Mouse (Mus musculus) MEL (cell line): ENCODE results near the gene Srrm2. TPM values are rescaled to one million over a fixed set of nuclear protein-coding genes. Genes with fewer than 3 reads are reported as not detected.
A peak's percentile ranks its signal among the peaks of the same experiment; 100 is the strongest.

Experiments used
- DNase-seq: peaks from one replicate; pipeline ENCODE4 v3.0.0; 2011; ENCODE audit warnings: low read depth, low spot score
- H3K27ac ChIP-seq: 2 replicates; pipeline ENCODE4 v1.5.1; 2012; ENCODE audit warnings: low read depth, mild to moderate bottlenecking, control low read depth, low read length, moderate library complexity; ENCODE audit not compliant: control insufficient read depth
- H3K27me3 ChIP-seq, 2 experiments: fragments of 150-350 bp in 1 of 2; sonication (generic) in 1 of 2; 2 replicates each; pipeline ENCODE4 v1.6.1; 2012; ENCODE audit warnings: low read length in 2 of 2, mild to moderate bottlenecking in 2 of 2, improper control_type of control experiment in 1 of 2, moderate library complexity in 1 of 2; ENCODE audit not compliant: insufficient read depth in 2 of 2, control insufficient read depth in 1 of 2
- H3K36me3 ChIP-seq, 2 experiments: 2 replicates each; pipeline ENCODE4 v1.6.1; 2012 to 2014; ENCODE audit warnings: low read length in 2 of 2, improper control_type of control experiment in 1 of 2, inconsistent platforms in 1 of 2, mild to moderate bottlenecking in 1 of 2; ENCODE audit not compliant: insufficient read depth in 2 of 2, control insufficient read depth in 1 of 2
- H3K4me1 ChIP-seq, 2 experiments: fragments of 150-350 bp in 1 of 2; sonication (generic) in 1 of 2; 2 replicates each; pipeline ENCODE4 v1.6.1; 2012; ENCODE audit warnings: low read length in 2 of 2, improper control_type of control experiment in 1 of 2, mild to moderate bottlenecking in 1 of 2; ENCODE audit not compliant: insufficient read depth in 2 of 2, control insufficient read depth in 1 of 2
- H3K4me3 ChIP-seq, 2 experiments: fragments of 150-350 bp in 1 of 2; sonication (generic) in 1 of 2; 2 replicates each; pipeline ENCODE4 v1.5.1; 2012; ENCODE audit warnings: low read depth in 2 of 2, low read length in 2 of 2, mild to moderate bottlenecking in 2 of 2, moderate library complexity in 2 of 2, control low read depth in 1 of 2, improper control_type of control experiment in 1 of 2; ENCODE audit not compliant: control insufficient read depth in 1 of 2, insufficient read depth in 1 of 2
- H3K79me2 ChIP-seq: 2 replicates; pipeline ENCODE4 v1.6.1; 2012; ENCODE audit warnings: mild to moderate bottlenecking, low read length, moderate library complexity; ENCODE audit not compliant: control insufficient read depth, poor library complexity, insufficient read depth
- H3K9ac ChIP-seq: 2 replicates; pipeline ENCODE4 v1.6.1; 2012; ENCODE audit warnings: low read depth, mild to moderate bottlenecking, control low read depth, low read length, moderate library complexity; ENCODE audit not compliant: control insufficient read depth, poor library complexity, severe bottlenecking
- H3K9me3 ChIP-seq: fragments of 150-350 bp; sonication (generic); replicated peaks from 2 replicates; pipeline ENCODE4 v1.6.1; 2012; ENCODE audit warnings: mild to moderate bottlenecking, low read length, improper control_type of control experiment, moderate library complexity; ENCODE audit not compliant: insufficient read depth
- CHD1 ChIP-seq: IDR thresholded peaks from 2 replicates; pipeline ENCODE4 v1.6.1; 2012; ENCODE audit warnings: low read depth, mild to moderate bottlenecking, inconsistent platforms, low read length, improper control_type of control experiment
- CHD2 ChIP-seq: IDR thresholded peaks from 2 replicates; pipeline ENCODE4 v1.6.1; 2011; ENCODE audit warnings: low read length, improper control_type of control experiment
- CTCF ChIP-seq, 3 experiments: IDR thresholded peaks in 2 of 3; conservative IDR thresholded peaks in 1 of 3; 2 replicates each; pipeline ENCODE4 v1.5.1; 2011 to 2012; ENCODE audit warnings: low read length in 3 of 3, low read depth in 2 of 3, mild to moderate bottlenecking in 2 of 3, improper control_type of control experiment in 1 of 3, inconsistent platforms in 1 of 3, mixed read lengths in 1 of 3, moderate library complexity in 1 of 3; ENCODE audit not compliant: control insufficient read depth in 1 of 3, insufficient read depth in 1 of 3, poor library complexity in 1 of 3, severe bottlenecking in 1 of 3
- ETS1 ChIP-seq: IDR thresholded peaks from 2 replicates; pipeline ENCODE4 v1.6.1; 2012; ENCODE audit warnings: low read depth, mild to moderate bottlenecking, inconsistent platforms, low read length, improper control_type of control experiment, moderate library complexity
- GABPA ChIP-seq: IDR thresholded peaks from 2 replicates; pipeline ENCODE4 v1.6.1; 2012; ENCODE audit warnings: low read depth, mild to moderate bottlenecking, inconsistent platforms, low read length, improper control_type of control experiment, moderate library complexity
- GATA1 ChIP-seq: IDR thresholded peaks from 2 replicates; pipeline ENCODE4 v1.6.1; 2011; ENCODE audit warnings: low read depth, low read length, improper control_type of control experiment
- JUND ChIP-seq: IDR thresholded peaks from 2 replicates; pipeline ENCODE4 v1.6.1; 2011; ENCODE audit warnings: low read depth, mild to moderate bottlenecking, improper control_type of control experiment, low read length
- KAT2A ChIP-seq: conservative IDR thresholded peaks from 2 replicates; pipeline ENCODE4 v1.6.1; 2012; ENCODE audit warnings: low read depth, low read length, improper control_type of control experiment, inconsistent platforms
- MAFK ChIP-seq: IDR thresholded peaks from 2 replicates; pipeline ENCODE4 v1.6.1; 2011; ENCODE audit warnings: low read depth, mild to moderate bottlenecking, low read length, improper control_type of control experiment, borderline replicate concordance
- MEF2A ChIP-seq: IDR thresholded peaks from 2 replicates; pipeline ENCODE4 v1.6.1; 2014; ENCODE audit warnings: low read depth, mild to moderate bottlenecking, inconsistent platforms, low read length, improper control_type of control experiment; ENCODE audit not compliant: poor library complexity, insufficient replicate concordance, severe bottlenecking; ENCODE audit errors: extremely low read depth
- MXI1 ChIP-seq: IDR thresholded peaks from 2 replicates; pipeline ENCODE4 v1.6.1; 2011; ENCODE audit warnings: mild to moderate bottlenecking, low read depth, low read length, improper control_type of control experiment
- MYB ChIP-seq: IDR thresholded peaks from 2 replicates; pipeline ENCODE4 v1.6.1; 2011; ENCODE audit warnings: mild to moderate bottlenecking, low read depth, low read length, improper control_type of control experiment
- POLR2A ChIP-seq, 2 experiments: IDR thresholded peaks; 2 replicates each; pipeline ENCODE4 v1.6.1; 2011 to 2012; ENCODE audit warnings: low read length in 2 of 2, mild to moderate bottlenecking in 2 of 2, control low read depth in 1 of 2, improper control_type of control experiment in 1 of 2, low read depth in 1 of 2, moderate library complexity in 1 of 2; ENCODE audit not compliant: control insufficient read depth in 1 of 2, insufficient read depth in 1 of 2, poor library complexity in 1 of 2
- POLR2AphosphoS2 ChIP-seq: IDR thresholded peaks from 2 replicates; pipeline ENCODE4 v1.6.1; 2011; ENCODE audit warnings: low read length, improper control_type of control experiment
- POLR2AphosphoS5 ChIP-seq: IDR thresholded peaks from 2 replicates; pipeline ENCODE4 v1.6.1; 2012; ENCODE audit warnings: low read depth, borderline replicate concordance, mild to moderate bottlenecking, inconsistent platforms, low read length, moderate library complexity, mixed read lengths
- RAD21 ChIP-seq: IDR thresholded peaks from 2 replicates; pipeline ENCODE4 v1.6.1; 2011; ENCODE audit warnings: mild to moderate bottlenecking, low read depth, low read length, improper control_type of control experiment
- RCOR1 ChIP-seq: IDR thresholded peaks from 2 replicates; pipeline ENCODE4 v1.6.1; 2012; ENCODE audit warnings: low read depth, mild to moderate bottlenecking, inconsistent platforms, low read length, improper control_type of control experiment
- SIN3A ChIP-seq: IDR thresholded peaks from 2 replicates; pipeline ENCODE4 v1.6.1; 2012; ENCODE audit warnings: low read length, improper control_type of control experiment, inconsistent platforms
- SMC3 ChIP-seq: IDR thresholded peaks from 2 replicates; pipeline ENCODE4 v1.6.1; 2011; ENCODE audit warnings: low read depth, low read length, improper control_type of control experiment
- TAL1 ChIP-seq: IDR thresholded peaks from 2 replicates; pipeline ENCODE4 v1.6.1; 2012; ENCODE audit warnings: mild to moderate bottlenecking, inconsistent platforms, low read length, moderate library complexity, mixed read lengths
- TBP ChIP-seq: IDR thresholded peaks from 2 replicates; pipeline ENCODE4 v1.8.0; 2011; ENCODE audit warnings: low read depth, low read length, improper control_type of control experiment
- TCF12 ChIP-seq: IDR thresholded peaks from 2 replicates; pipeline ENCODE4 v1.6.1; 2014; ENCODE audit warnings: low read depth, mild to moderate bottlenecking, inconsistent platforms, low read length, improper control_type of control experiment, moderate library complexity
- UBTF ChIP-seq: IDR thresholded peaks from 2 replicates; pipeline ENCODE4 v1.6.1; 2012; ENCODE audit warnings: low read depth, mild to moderate bottlenecking, inconsistent platforms, low read length, improper control_type of control experiment, moderate library complexity, borderline replicate concordance; ENCODE audit not compliant: insufficient read depth
- USF1 ChIP-seq: IDR thresholded peaks from 2 replicates; pipeline ENCODE4 v1.6.1; 2014; ENCODE audit warnings: low read depth, mild to moderate bottlenecking, inconsistent platforms, low read length, improper control_type of control experiment, moderate library complexity
- USF2 ChIP-seq, 2 experiments: IDR thresholded peaks; 2 replicates each; pipeline ENCODE4 v1.6.1; 2011 to 2012; ENCODE audit warnings: improper control_type of control experiment in 2 of 2, low read length in 2 of 2, borderline replicate concordance in 1 of 2, inconsistent platforms in 1 of 2, low read depth in 1 of 2, mild to moderate bottlenecking in 1 of 2; ENCODE audit not compliant: insufficient read depth in 1 of 2
- ZKSCAN1 ChIP-seq: IDR thresholded peaks from 2 replicates; pipeline ENCODE4 v1.6.1; 2012; ENCODE audit warnings: low read depth, mild to moderate bottlenecking, inconsistent platforms, low read length, improper control_type of control experiment, moderate library complexity
- polyA plus RNA-seq, 2 experiments: library from polyadenylated mRNA; stranded (reverse) in 1 of 2; unstranded in 1 of 2; fragments of >175 nt in 1 of 2; fragments of >200 nt in 1 of 2; gene quantifications; 2 replicates each; pipeline versions ENCODE4 v1.2.1 to v1.2.4; 2012; ENCODE audit warnings: low replicate concordance in 2 of 2, low read depth in 1 of 2; ENCODE audit not compliant: insufficient read length in 2 of 2, insufficient read depth in 1 of 2, missing spikeins in 1 of 2
- total RNA-seq: library from RNA; depleted of rRNA; stranded (reverse); fragments of 300-350 nt; gene quantifications from 2 replicates; pipeline ENCODE4 v1.2.3, GENCODE M21; 2012

Srrm2 gene
- total and polyA plus RNA-seq, 3 experiments, result 56.2 to 988 (median 505) TPM

GRCm38 (mm10) chr17:23748631-23749391 lies 41.5 kb upstream of the Srrm2 start (continued):
- no peak for TF ChIP-seq MEF2A
- no peak for TF ChIP-seq ZKSCAN1
- peak; percentile 55 for TF ChIP-seq RCOR1
- TF ChIP-seq UBTF, result no peak
- no peak for TF ChIP-seq KAT2A
- TF ChIP-seq TCF12, result no peak
- no peak for TF ChIP-seq USF1
- 0 out of 2 replicates have a peak, but pooled peaks have one; percentile 22 for TF ChIP-seq TBP
- TF ChIP-seq TAL1, result no peak
- TF ChIP-seq MAFK, result no peak

GRCm38 (mm10) chr17:23749400-23750191 lies 40.7 kb upstream of the Srrm2 start:
- Histone ChIP-seq H3K4me1 (peaks cover 4 to 23% of the 10 kb centered on the region in 2 experiments; a peak in 3 of 4 replicates), H3K9me3 (no peaks in the 10 kb centered on the region), H3K27me3 (no peaks in the 10 kb centered on the region), H3K9ac (peak overlapping the region; percentile 59), H3K4me3 (peak overlapping the region; percentile 55 to 69), H3K27ac (no peak overlapping the region), H3K79me2 (no peaks in the 10 kb centered on the region), H3K36me3 (peaks cover 0 to 4% of the 10 kb centered on the region in 2 experiments; a peak in 2 of 4 replicates)
- no peak for DNase-seq
- TF ChIP-seq RAD21, result no peak
- TF ChIP-seq CTCF (IDR thresholded peaks at IDR 0.05 in 2 of 3, conservative IDR thresholded peaks at IDR 0.05 in 1 of 3; ENCODE audit: control insufficient read depth in 1 of 3, insufficient read depth in 1 of 3, low read depth in 2 of 3, low read length in 3 of 3, poor library complexity in 1 of 3, severe bottlenecking in 1 of 3), result no peak
- TF ChIP-seq USF2 (IDR thresholded peaks at IDR 0.05; ENCODE audit: borderline replicate concordance in 1 of 2, insufficient read depth in 1 of 2, low read depth in 1 of 2, low read length in 2 of 2), result no peak
- TF ChIP-seq POLR2AphosphoS5, result no peak
- no peak for TF ChIP-seq MXI1
- TF ChIP-seq JUND, result no peak
- no peak for TF ChIP-seq ZKSCAN1
- TF ChIP-seq GABPA, result no peak
- no peak for TF ChIP-seq CHD2
- TF ChIP-seq SIN3A, result no peak
- TF ChIP-seq ETS1, result no peak
- no peak for TF ChIP-seq POLR2A (IDR thresholded peaks at IDR 0.05; ENCODE audit: control insufficient read depth in 1 of 2, insufficient read depth in 1 of 2, low read depth in 1 of 2, low read length in 2 of 2, poor library complexity in 1 of 2)
- no peak for TF ChIP-seq TAL1
- TF ChIP-seq GATA1, result no peak
- no peak for TF ChIP-seq MYB
- no peak for TF ChIP-seq RCOR1
- no peak for TF ChIP-seq POLR2AphosphoS2
- no peak for TF ChIP-seq SMC3
- TF ChIP-seq CHD1, result no peak
